Mouse (Mus musculus) kidney, postnatal 4 days (tissue): ENCODE data around the gene Acp4.
"Not testable (repeated sequence)": the region's sequence is repeated elsewhere in the genome, so short reads cannot be mapped to it uniquely, and the experiment has no call there.

Source experiments
- DNase-seq, 2 experiments: peaks; one replicate each; pipeline ENCODE4 v3.0.0; 2021; ENCODE audit warnings: mixed read lengths in 2 of 2

Gene Acp4

GRCm38 (mm10) chr7:44262791-44263643, 5.8 kb upstream of the Acp4 start:
- peak; percentile 96 to 97 for DNase-seq

- no peak for DNase-seq
These were observed 4.0 kb upstream of the Acp4 start, which contains the start of gene Gm15517 for GRCm38 (mm10) chr7:44261147-44261546. Gene Gm15517 (plus strand): TSS chr7:44261447.

GRCm38 (mm10) chr7:44260410-44260809, 3.2 kb upstream of the Acp4 start:
- DNase-seq = no peak

- peak; percentile 18 to 20 for DNase-seq
These were observed 2.2 kb downstream of the Acp4 start for GRCm38 (mm10) chr7:44254930-44255329.

GRCm38 (mm10) chr7:44253023-44253616, 4.1 kb downstream of the Acp4 start:
- peak; percentile 19 to 26 for DNase-seq

GRCm38 (mm10) chr7:44250732-44251275, 6.4 kb downstream of the Acp4 start:
- not testable (repeated sequence) for DNase-seq

- no peak for DNase-seq
These were observed 7.9 kb downstream of the Acp4 start for GRCm38 (mm10) chr7:44249248-44249647.

- DNase-seq = no peak
These were observed 9.2 kb downstream of the Acp4 start for GRCm38 (mm10) chr7:44247971-44248370.

GRCm38 (mm10) chr7:44246984-44247470, 10.2 kb downstream of the Acp4 start:
- peak; percentile 65 to 81 for DNase-seq

- DNase-seq = peak; percentile 93 to 95
These were observed 10.9 kb downstream of the Acp4 start, which contains the start of the genes 1700028J19Rik and 2410002F23Rik for GRCm38 (mm10) chr7:44246055-44246983. Gene 1700028J19Rik (minus strand): TSS chr7:44246695. Gene 2410002F23Rik (plus strand): TSS chr7:44246722.

- DNase-seq = no peak
These were observed 13.1 kb downstream of the Acp4 start for GRCm38 (mm10) chr7:44244080-44244479.

- no peak for DNase-seq
These were observed 16.0 kb downstream of the Acp4 start for GRCm38 (mm10) chr7:44241163-44241562.

GRCm38 (mm10) chr7:44240712-44241111, 16.5 kb downstream of the Acp4 start:
- no peak for DNase-seq

- DNase-seq = no peak
These were observed 17.3 kb downstream of the Acp4 start for GRCm38 (mm10) chr7:44239913-44240312.

GRCm38 (mm10) chr7:44235909-44236308, 21.3 kb downstream of the Acp4 start, which contains the start of gene Gm36864:
Gene Gm36864 (plus strand): TSS chr7:44236177.
- DNase-seq = no peak

- no peak for DNase-seq
These were observed 32.1 kb downstream of the Acp4 start, which contains the start of gene Klk1 for GRCm38 (mm10) chr7:44225076-44225475. Gene Klk1 (plus strand): TSS chr7:44225360.

- DNase-seq = not testable (repeated sequence)
These were observed 34.8 kb downstream of the Acp4 start for GRCm38 (mm10) chr7:44222335-44222734.

- not testable (repeated sequence) for DNase-seq
These were observed 35.6 kb downstream of the Acp4 start for GRCm38 (mm10) chr7:44221601-44222000.

- no peak for DNase-seq
These were observed 41.5 kb downstream of the Acp4 start, which contains the start of gene Klk1b5 for GRCm38 (mm10) chr7:44215645-44216044. Gene Klk1b5 (plus strand): TSS chr7:44215945.

- no peak for DNase-seq
These were observed 48.9 kb downstream of the Acp4 start for GRCm38 (mm10) chr7:44208307-44208706.

- not testable (repeated sequence) for DNase-seq
These were observed 50.0 kb downstream of the Acp4 start, which contains the start of gene Klk1b4 for GRCm38 (mm10) chr7:44207135-44207534. Gene Klk1b4 (plus strand): TSS chr7:44207435.
